Mouse (Mus musculus): ENCODE results near the gene Tspan11. TPM values are rescaled to one million over a fixed set of nuclear protein-coding genes. Genes with fewer than 3 reads are reported as not detected.

The Tspan11 gene
- polyA plus RNA-seq, 1 experiment from 2014 or later, result 14.3 TPM

DNA sequence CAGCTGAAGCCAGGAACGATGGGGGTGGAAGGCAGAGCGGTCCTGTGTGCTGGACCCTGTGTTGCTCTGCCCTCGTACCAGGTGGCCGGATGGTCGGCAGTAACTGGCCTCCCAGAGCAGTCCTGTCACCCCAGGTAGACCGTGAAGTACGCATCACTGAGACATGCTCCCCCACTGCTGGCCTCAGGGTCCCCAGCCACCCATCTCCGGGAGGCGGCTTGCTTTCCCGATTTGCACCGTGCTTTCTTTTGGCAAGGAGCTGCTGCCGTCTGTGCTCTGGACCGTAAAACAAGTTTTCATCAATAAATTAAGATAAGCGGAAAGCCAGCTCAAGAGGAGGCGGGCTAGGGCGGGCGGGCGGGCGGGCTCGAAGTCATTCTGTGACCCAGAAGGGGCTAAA lies 91.6 kb downstream of the Tspan11 start:
- ATAC-seq (replicated peaks; ENCODE audit: insufficient number of reproducible peaks, low FRiP score, low TSS enrichment, low read depth) (no peak), DNase-seq (ENCODE audit: low spot score) (no peak)
- 82% methylated on average over 20 of the region's 20 CpGs for WGBS
- no peak overlapping the region for H3K4me3 ChIP-seq (ENCODE audit: low read depth, low read length)
- H3K27ac ChIP-seq (replicated peaks; ENCODE audit: low read depth, low read length), result no peak overlapping the region
- no peak overlapping the region for H3K9ac ChIP-seq (replicated peaks; ENCODE audit: low read length)
- no peak overlapping the region for H3K4me2 ChIP-seq (ENCODE audit: low read depth, low read length)
- no peaks in the 10 kb centered on the region for H3K27me3 ChIP-seq (ENCODE audit: control insufficient read depth, insufficient read depth, low read length)
- H3K36me3 ChIP-seq (replicated peaks; ENCODE audit: control insufficient read depth, insufficient read depth, low read depth, low read length), result no peaks in the 10 kb centered on the region
- no peaks in the 10 kb centered on the region for H3K4me1 ChIP-seq (ENCODE audit: control insufficient read depth, insufficient read depth, low read length)
- no peaks in the 10 kb centered on the region for H3K9me3 ChIP-seq (replicated peaks; ENCODE audit: control insufficient read depth, low read length)

DNA sequence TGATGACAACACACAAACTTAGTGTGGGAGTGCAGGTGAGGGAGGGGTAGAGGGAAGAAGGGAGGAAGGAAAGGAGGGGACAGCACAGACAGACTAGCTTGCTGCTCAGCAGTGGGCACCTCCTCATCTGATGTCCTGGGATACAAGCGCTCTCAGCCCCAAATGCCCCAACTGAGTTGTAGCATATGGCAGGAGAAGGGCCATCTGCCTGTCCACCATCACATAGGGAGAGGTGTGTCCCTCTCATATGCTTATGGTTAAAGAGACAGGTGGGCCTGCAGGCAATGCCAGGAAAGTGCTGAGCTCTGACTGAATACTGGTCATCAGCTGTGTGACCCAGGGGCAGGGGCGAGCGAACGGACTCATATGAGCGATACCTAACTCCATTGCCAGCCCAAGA lies 92.4 kb downstream of the Tspan11 start:
- H3K4me3 ChIP-seq (ENCODE audit: low read depth, low read length), result no peak overlapping the region
- no peaks in the 10 kb centered on the region for H3K4me1 ChIP-seq (ENCODE audit: control insufficient read depth, insufficient read depth, low read length)
- no peak overlapping the region for H3K9ac ChIP-seq (replicated peaks; ENCODE audit: low read length)
- no peak overlapping the region for H3K4me2 ChIP-seq (ENCODE audit: low read depth, low read length)
- WGBS, result 93% methylated on average over 5 of the region's 5 CpGs
- no peak for DNase-seq (ENCODE audit: low spot score)
- H3K27ac ChIP-seq (replicated peaks; ENCODE audit: low read depth, low read length), result no peak overlapping the region
- no peaks in the 10 kb centered on the region for H3K9me3 ChIP-seq (replicated peaks; ENCODE audit: control insufficient read depth, low read length)
- no peak for ATAC-seq (replicated peaks; ENCODE audit: insufficient number of reproducible peaks, low FRiP score, low TSS enrichment, low read depth)
- H3K36me3 ChIP-seq (replicated peaks; ENCODE audit: control insufficient read depth, insufficient read depth, low read depth, low read length), result no peaks in the 10 kb centered on the region
- no peaks in the 10 kb centered on the region for H3K27me3 ChIP-seq (ENCODE audit: control insufficient read depth, insufficient read depth, low read length)

- Histone ChIP-seq H3K9me3 (replicated peaks; ENCODE audit: control insufficient read depth, low read length) (no peaks in the 10 kb centered on the region), H3K27me3 (ENCODE audit: control insufficient read depth, insufficient read depth, low read length) (no peaks in the 10 kb centered on the region), H3K36me3 (replicated peaks; ENCODE audit: control insufficient read depth, insufficient read depth, low read depth, low read length) (no peaks in the 10 kb centered on the region), H3K4me3 (ENCODE audit: low read depth, low read length) (no peak overlapping the region), H3K4me2 (ENCODE audit: low read depth, low read length) (no peak overlapping the region), H3K9ac (replicated peaks; ENCODE audit: low read length) (no peak overlapping the region), H3K4me1 (ENCODE audit: control insufficient read depth, insufficient read depth, low read length) (no peaks in the 10 kb centered on the region), H3K27ac (replicated peaks; ENCODE audit: low read depth, low read length) (no peak overlapping the region)
- DNase-seq (ENCODE audit: low spot score) (no peak), ATAC-seq (replicated peaks; ENCODE audit: insufficient number of reproducible peaks, low FRiP score, low TSS enrichment, low read depth) (no peak)
- WGBS, result 69% methylated on average over 11 of the region's 11 CpGs
These were observed 93.1 kb downstream of the Tspan11 start for GRCm38 (mm10) chr6:127980381-127981045.

DNA sequence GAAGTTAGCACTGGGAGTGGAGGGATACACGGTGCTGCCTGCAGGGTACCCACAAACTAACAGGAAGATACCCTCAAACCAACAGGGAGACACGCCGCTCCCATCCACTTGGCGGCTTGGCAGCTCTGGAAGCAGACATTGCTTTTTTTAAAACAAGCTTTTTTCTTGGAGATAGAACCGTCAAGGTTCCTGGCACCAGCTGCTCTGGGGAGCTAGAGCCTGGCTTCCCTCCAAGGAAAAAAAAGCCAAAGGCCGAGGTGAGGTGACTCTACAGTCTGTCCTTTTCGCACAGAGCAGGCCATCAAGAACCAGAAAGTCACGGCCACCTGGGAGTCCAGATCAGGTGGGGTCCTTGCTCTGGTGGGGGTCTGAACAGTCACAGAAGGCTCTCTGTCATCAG lies 93.8 kb downstream of the Tspan11 start:
- no peak overlapping the region for H3K4me2 ChIP-seq (ENCODE audit: low read depth, low read length)
- WGBS, result 66% methylated on average over 8 of the region's 8 CpGs
- ATAC-seq (replicated peaks; ENCODE audit: insufficient number of reproducible peaks, low FRiP score, low TSS enrichment, low read depth), result no peak
- H3K36me3 ChIP-seq (replicated peaks; ENCODE audit: control insufficient read depth, insufficient read depth, low read depth, low read length), result no peaks in the 10 kb centered on the region
- no peak for DNase-seq (ENCODE audit: low spot score)
- no peak overlapping the region for H3K27ac ChIP-seq (replicated peaks; ENCODE audit: low read depth, low read length)
- no peaks in the 10 kb centered on the region for H3K9me3 ChIP-seq (replicated peaks; ENCODE audit: control insufficient read depth, low read length)
- no peaks in the 10 kb centered on the region for H3K27me3 ChIP-seq (ENCODE audit: control insufficient read depth, insufficient read depth, low read length)
- H3K4me3 ChIP-seq (ENCODE audit: low read depth, low read length), result no peak overlapping the region
- H3K9ac ChIP-seq (replicated peaks; ENCODE audit: low read length), result no peak overlapping the region
- H3K4me1 ChIP-seq (ENCODE audit: control insufficient read depth, insufficient read depth, low read length), result no peaks in the 10 kb centered on the region

DNA sequence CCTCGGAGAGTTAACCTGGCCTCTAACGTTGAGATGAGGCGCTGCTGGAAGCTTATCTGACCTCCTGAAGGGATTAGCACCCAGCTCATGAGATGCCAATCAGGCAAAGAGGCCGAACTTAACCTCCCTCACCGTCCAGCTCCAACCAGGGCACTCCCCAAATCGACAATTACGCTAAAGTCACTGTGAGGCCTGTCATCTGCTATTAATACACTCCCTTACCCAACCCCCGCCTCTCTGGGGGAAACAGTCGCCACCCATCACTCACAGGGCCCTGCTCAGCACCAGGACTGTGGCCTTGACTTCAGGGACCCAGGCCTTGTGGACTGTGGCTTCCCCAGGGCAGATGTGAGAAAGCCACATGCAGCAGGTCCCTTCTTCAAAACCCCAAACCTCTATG lies 99.0 kb downstream of the Tspan11 start:
- H3K9ac ChIP-seq (replicated peaks; ENCODE audit: low read length), result no peak overlapping the region
- WGBS, result 44% methylated on average over 9 of the region's 9 CpGs
- no peak for DNase-seq (ENCODE audit: low spot score)
- no peak overlapping the region for H3K4me3 ChIP-seq (ENCODE audit: low read depth, low read length)
- H3K9me3 ChIP-seq (replicated peaks; ENCODE audit: control insufficient read depth, low read length), result no peaks in the 10 kb centered on the region
- H3K36me3 ChIP-seq (replicated peaks; ENCODE audit: control insufficient read depth, insufficient read depth, low read depth, low read length), result no peaks in the 10 kb centered on the region
- no peak overlapping the region for H3K4me2 ChIP-seq (ENCODE audit: low read depth, low read length)
- no peaks in the 10 kb centered on the region for H3K4me1 ChIP-seq (ENCODE audit: control insufficient read depth, insufficient read depth, low read length)
- ATAC-seq (replicated peaks; ENCODE audit: insufficient number of reproducible peaks, low FRiP score, low TSS enrichment, low read depth), result no peak
- H3K27me3 ChIP-seq (ENCODE audit: control insufficient read depth, insufficient read depth, low read length), result no peaks in the 10 kb centered on the region
- no peak overlapping the region for H3K27ac ChIP-seq (replicated peaks; ENCODE audit: low read depth, low read length)

- Histone ChIP-seq H3K4me1 (ENCODE audit: control insufficient read depth, insufficient read depth, low read length) (no peaks in the 10 kb centered on the region), H3K4me3 (ENCODE audit: low read depth, low read length) (no peak overlapping the region), H3K27me3 (ENCODE audit: control insufficient read depth, insufficient read depth, low read length) (no peaks in the 10 kb centered on the region), H3K4me2 (ENCODE audit: low read depth, low read length) (no peak overlapping the region), H3K9me3 (replicated peaks; ENCODE audit: control insufficient read depth, low read length) (no peaks in the 10 kb centered on the region), H3K36me3 (replicated peaks; ENCODE audit: control insufficient read depth, insufficient read depth, low read depth, low read length) (no peaks in the 10 kb centered on the region), H3K27ac (replicated peaks; ENCODE audit: low read depth, low read length) (no peak overlapping the region), H3K9ac (replicated peaks; ENCODE audit: low read length) (no peak overlapping the region)
- ATAC-seq (replicated peaks; ENCODE audit: insufficient number of reproducible peaks, low FRiP score, low TSS enrichment, low read depth) (no peak), DNase-seq (ENCODE audit: low spot score) (no peak)
- 92% methylated on average over 14 of the region's 14 CpGs for WGBS
These were observed 100.0 kb downstream of the Tspan11 start for GRCm38 (mm10) chr6:127987374-127987773.

DNA sequence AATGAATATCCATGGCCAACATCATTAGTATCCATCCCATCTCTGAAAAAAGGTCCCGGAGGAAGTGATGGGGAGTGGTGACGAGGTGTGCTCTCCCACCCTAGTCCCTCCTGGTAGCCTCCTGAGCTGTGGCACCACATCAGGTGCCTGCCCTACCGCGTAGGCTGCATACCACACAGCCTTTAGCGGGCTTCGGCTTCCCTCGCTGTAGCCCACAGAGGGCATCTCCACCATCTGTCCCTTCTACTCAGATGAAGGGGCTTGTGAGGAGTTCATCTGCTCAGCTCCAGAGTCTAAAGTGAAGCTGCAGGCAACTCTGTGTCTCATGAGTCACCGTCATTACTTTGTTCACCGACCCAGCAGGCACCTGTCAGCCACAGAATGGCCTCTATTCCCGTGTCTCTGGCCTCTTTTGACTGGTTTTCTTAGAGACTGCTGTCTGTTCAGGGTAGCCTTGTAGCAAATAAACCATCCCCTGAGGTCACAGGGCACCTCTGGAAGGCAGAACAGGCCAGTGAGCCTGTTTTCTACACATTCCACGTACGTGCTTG lies 101.6 kb downstream of the Tspan11 start:
- H3K27ac ChIP-seq (replicated peaks; ENCODE audit: low read depth, low read length), result no peak overlapping the region
- WGBS, result 82% methylated on average over 12 of the region's 12 CpGs

GRCm38 (mm10) chr6:127989624-127990212 lies 102.3 kb downstream of the Tspan11 start:
- DNase-seq (ENCODE audit: low spot score), result no peak
- Histone ChIP-seq H3K27ac (replicated peaks; ENCODE audit: low read depth, low read length) (no peak overlapping the region), H3K4me1 (ENCODE audit: control insufficient read depth, insufficient read depth, low read length) (no peaks in the 10 kb centered on the region), H3K4me3 (ENCODE audit: low read depth, low read length) (no peak overlapping the region), H3K9ac (replicated peaks; ENCODE audit: low read length) (no peak overlapping the region), H3K36me3 (replicated peaks; ENCODE audit: control insufficient read depth, insufficient read depth, low read depth, low read length) (no peaks in the 10 kb centered on the region), H3K4me2 (ENCODE audit: low read depth, low read length) (no peak overlapping the region), H3K27me3 (ENCODE audit: control insufficient read depth, insufficient read depth, low read length) (no peaks in the 10 kb centered on the region), H3K9me3 (replicated peaks; ENCODE audit: control insufficient read depth, low read length) (no peaks in the 10 kb centered on the region)
- no peak for ATAC-seq (replicated peaks; ENCODE audit: insufficient number of reproducible peaks, low FRiP score, low TSS enrichment, low read depth)
- WGBS, result 69% methylated on average over 11 of the region's 11 CpGs

More for the DNA sequence above, 101.6 kb downstream of the Tspan11 start:
- Histone ChIP-seq H3K9ac (replicated peaks; ENCODE audit: low read length) (no peak overlapping the region), H3K27me3 (ENCODE audit: control insufficient read depth, insufficient read depth, low read length) (no peaks in the 10 kb centered on the region), H3K4me2 (ENCODE audit: low read depth, low read length) (no peak overlapping the region), H3K9me3 (replicated peaks; ENCODE audit: control insufficient read depth, low read length) (no peaks in the 10 kb centered on the region), H3K4me3 (ENCODE audit: low read depth, low read length) (no peak overlapping the region), H3K36me3 (replicated peaks; ENCODE audit: control insufficient read depth, insufficient read depth, low read depth, low read length) (no peaks in the 10 kb centered on the region), H3K4me1 (ENCODE audit: control insufficient read depth, insufficient read depth, low read length) (no peaks in the 10 kb centered on the region)
- DNase-seq (ENCODE audit: low spot score) (no peak), ATAC-seq (replicated peaks; ENCODE audit: insufficient number of reproducible peaks, low FRiP score, low TSS enrichment, low read depth) (no peak)
